Mouse (Mus musculus): ENCODE data around the gene Sars2. TPM values are rescaled to one million over a fixed set of nuclear protein-coding genes. Genes with fewer than 3 reads are reported as not detected.

Sars2 gene
- polyA plus RNA-seq, 1 experiment from 2014 or later, result 24.6 TPM

DNA sequence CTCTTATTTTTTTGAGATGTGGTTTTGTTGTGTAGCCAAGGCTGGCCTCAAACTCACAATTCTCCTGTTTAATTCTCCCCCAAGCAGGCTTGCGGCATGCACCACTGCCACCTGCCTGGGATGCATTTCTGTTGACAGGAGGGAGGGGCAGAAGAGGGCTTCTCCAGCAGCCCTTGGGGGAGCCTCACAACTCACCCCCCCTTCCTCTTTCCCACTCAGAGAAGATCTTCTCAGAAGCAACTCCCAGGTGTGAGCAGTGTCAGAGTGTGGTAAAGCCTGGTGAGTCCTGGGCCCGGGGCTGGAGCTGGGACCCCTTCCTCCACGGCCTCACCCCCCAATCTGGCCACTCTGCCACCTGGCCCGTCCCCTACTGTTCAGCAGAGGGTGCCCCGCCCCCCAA lies 43.4 kb downstream of the Sars2 start:
- H3K4me2 ChIP-seq, result no peak overlapping the region
- no peak overlapping the region for H3K27ac ChIP-seq (replicated peaks)
- no peak for ATAC-seq (ENCODE audit: low read depth)
- no peak overlapping the region for H3K4me3 ChIP-seq
- WGBS, result 71% methylated on average over 5 of the region's 5 CpGs
- H3K4me1 ChIP-seq (replicated peaks), result peaks cover 4% of the 10 kb centered on the region
- peaks cover 53% of the 10 kb centered on the region for H3K36me3 ChIP-seq
- no peaks in the 10 kb centered on the region for H3K9me3 ChIP-seq
- H3K9ac ChIP-seq, result no peak overlapping the region
- H3K27me3 ChIP-seq, result no peaks in the 10 kb centered on the region

DNA sequence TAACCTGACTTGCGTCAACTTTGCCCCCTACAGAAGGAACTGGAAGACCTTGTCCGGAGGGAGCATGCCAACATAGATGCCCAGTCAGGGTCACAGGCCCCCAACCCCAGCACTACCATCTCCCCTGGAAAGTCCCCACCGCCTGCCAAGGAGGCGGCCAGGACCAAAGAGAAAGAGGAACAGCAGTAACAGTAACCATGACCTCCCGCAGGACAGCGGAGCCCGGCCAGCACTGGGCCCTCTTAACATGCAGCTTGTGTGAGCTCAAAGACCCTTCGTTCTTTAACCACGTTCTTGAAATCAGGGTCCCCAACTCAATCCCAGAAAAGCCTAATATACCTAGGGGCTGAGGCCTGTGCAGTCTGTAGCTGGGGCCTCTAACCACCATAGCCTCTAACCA lies 46.1 kb downstream of the Sars2 start:
- Histone ChIP-seq H3K4me3 (no peak overlapping the region), H3K27me3 (no peaks in the 10 kb centered on the region), H3K4me1 (replicated peaks) (no peaks in the 10 kb centered on the region), H3K27ac (replicated peaks) (no peak overlapping the region), H3K36me3 (peaks cover 49% of the 10 kb centered on the region), H3K9ac (no peak overlapping the region), H3K9me3 (no peaks in the 10 kb centered on the region), H3K4me2 (no peak overlapping the region)
- 93% methylated on average over 9 of the region's 9 CpGs for WGBS
- no peak for ATAC-seq (ENCODE audit: low read depth)

DNA sequence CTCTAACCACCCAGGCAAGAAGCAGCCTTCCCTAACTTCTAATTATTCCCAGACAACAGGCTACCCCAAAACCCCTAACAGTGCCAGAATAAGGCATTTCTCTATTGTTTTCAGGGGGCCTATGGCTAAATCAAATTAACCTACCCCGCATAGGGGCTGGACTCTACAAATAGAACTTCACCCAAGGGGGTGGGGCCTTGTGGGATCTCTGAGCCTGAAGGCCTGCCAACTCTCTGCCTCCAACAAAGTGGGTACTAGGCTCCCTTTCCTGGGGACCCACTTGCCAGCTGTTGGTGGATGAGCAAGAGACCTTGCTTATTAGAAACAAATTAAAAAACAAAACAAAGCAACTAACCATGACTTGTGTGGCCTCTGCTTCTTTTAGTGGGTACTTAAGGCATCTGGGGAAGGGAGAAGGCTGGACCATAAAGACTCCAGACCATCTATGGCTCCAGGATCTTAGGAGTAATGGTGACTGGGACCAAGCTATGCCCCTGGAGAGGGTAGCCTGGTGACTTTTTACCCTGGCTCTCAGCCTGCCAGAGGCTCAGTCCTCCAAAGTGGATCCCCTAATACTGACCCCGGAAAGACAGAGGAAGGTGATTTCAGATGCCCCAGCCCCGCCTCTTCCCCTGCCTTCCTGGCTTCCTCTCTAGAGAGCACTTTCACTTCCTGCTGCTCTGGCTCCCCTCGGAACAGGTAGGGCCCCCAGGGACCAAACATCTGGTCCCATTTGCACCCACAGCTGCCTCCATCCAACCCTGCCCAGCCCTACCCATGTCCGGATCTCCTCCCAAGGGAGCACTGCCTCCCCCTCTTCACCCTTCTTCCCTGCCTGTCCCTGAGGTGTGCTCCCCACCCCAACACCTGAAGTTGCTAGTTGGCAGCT lies 46.8 kb downstream of the Sars2 start, which contains the start of gene Rinl:
Gene Rinl, plus strand, starts transcription at position 663 of the 889 bp plus-strand sequence.
- WGBS, result 64% methylated on average over 5 of the region's 5 CpGs
- H3K27me3 ChIP-seq, result no peaks in the 10 kb centered on the region
- no peak within 1 kb of the TSS for H3K4me2 ChIP-seq
- H3K27ac ChIP-seq (replicated peaks), result no peak within 1 kb of the TSS
- peaks cover 43% of the 10 kb centered on the region for H3K36me3 ChIP-seq
- H3K9ac ChIP-seq, result no peak within 1 kb of the TSS
- no peaks in the 10 kb centered on the region for H3K4me1 ChIP-seq (replicated peaks)
- H3K9me3 ChIP-seq, result no peaks in the 10 kb centered on the region
- no peak for ATAC-seq (ENCODE audit: low read depth)
- H3K4me3 ChIP-seq, result no peak within 1 kb of the TSS

DNA sequence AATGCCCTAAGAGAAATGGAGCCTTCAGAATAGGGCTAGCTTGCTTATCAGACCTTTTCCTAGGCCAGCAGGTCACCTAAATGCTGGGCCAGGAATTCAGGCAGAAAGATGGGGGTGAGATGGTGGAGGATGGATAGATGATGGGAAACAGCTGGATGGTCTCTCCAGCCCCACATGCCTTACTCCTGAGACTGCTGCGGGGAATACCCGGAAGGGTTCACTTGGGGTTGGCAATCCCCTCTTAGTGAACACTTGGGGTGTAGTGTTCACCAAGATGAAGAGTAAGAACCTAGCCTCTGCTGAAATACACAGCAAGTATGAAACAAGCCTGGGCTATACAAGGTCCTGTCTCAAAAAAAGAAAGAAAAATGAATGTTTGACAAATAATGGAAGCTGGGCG lies 47.4 kb downstream of the Sars2 start:
- WGBS, result 80% methylated on average over 3 of the region's 3 CpGs
- H3K27me3 ChIP-seq, result no peaks in the 10 kb centered on the region
- no peak overlapping the region for H3K27ac ChIP-seq (replicated peaks)
- no peak overlapping the region for H3K4me2 ChIP-seq
- H3K36me3 ChIP-seq, result peaks cover 36% of the 10 kb centered on the region
- no peak overlapping the region for H3K4me3 ChIP-seq
- H3K9ac ChIP-seq, result no peak overlapping the region
- no peak for ATAC-seq (ENCODE audit: low read depth)
- H3K4me1 ChIP-seq (replicated peaks), result no peaks in the 10 kb centered on the region
- H3K9me3 ChIP-seq, result no peaks in the 10 kb centered on the region

DNA sequence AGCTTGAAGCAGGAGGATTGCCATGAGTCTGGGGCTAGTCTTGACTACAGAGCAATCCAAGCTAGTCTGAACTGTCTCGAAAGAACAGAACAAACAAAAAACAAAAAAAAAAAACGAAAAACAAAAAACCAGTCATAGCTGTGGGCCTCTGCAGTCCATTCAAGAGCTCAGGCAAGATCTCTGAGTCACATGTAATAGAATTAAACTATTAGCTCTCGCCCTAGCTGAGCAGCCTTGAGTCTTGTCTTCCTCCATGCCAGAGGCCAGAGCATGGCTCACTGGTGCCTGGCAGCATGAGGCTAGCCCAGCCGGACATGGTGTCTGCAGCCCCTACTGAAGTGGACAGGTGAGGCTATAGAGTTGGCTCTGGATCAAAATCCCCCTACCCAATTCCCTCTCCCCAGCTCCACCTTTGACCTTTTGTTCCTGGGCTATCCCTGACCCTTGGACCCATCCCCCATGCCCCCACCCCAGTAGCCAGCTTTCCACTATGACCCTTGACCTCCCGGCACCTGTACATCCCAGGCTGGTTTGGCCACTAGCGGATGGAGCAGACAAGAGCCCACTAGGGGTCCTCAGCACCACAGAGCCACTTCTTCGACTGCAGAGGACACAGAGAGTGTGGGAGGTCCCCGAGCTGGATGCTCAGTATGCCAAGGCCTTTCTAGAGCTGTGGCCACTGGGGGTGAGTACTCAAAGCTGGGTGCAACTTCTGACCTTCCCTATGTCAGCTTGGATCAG lies 48.4 kb downstream of the Sars2 start:
- no peak for ATAC-seq (ENCODE audit: low read depth)

DNA sequence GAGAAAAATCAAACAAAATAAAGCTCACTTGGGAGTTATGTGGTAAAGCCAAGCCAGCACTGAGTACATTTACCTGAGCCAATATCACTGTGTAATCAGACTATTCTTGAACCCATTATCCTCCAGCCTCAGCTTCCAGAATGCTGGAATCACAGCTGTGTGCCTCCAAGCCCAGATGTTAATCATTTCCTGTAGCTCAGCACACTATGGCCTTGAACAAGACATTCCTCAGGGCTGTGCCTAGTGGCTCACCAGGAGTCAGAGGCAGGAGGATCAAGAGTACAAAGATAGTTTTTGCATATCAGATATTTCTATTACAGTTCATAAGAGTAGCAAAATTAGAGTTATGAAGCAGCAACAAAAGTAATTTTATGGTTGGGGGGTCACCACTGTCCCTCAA lies 49.9 kb downstream of the Sars2 start:
- H3K9ac ChIP-seq, result no peak overlapping the region
- H3K4me1 ChIP-seq (replicated peaks), result peaks cover 5% of the 10 kb centered on the region
- H3K9me3 ChIP-seq, result no peaks in the 10 kb centered on the region
- no peak for ATAC-seq (ENCODE audit: low read depth)
- no peak overlapping the region for H3K27ac ChIP-seq (replicated peaks)
- H3K4me2 ChIP-seq, result no peak overlapping the region
- no peak overlapping the region for H3K4me3 ChIP-seq
- H3K36me3 ChIP-seq, result peaks cover 13% of the 10 kb centered on the region; the same call in 1 of the 2 replicates
- H3K27me3 ChIP-seq, result no peaks in the 10 kb centered on the region

More for the DNA sequence above, 48.4 kb downstream of the Sars2 start:
- WGBS, result 57% methylated on average over 8 of the region's 8 CpGs
- Histone ChIP-seq H3K4me1 (replicated peaks) (no peaks in the 10 kb centered on the region), H3K4me3 (no peak overlapping the region), H3K36me3 (peaks cover 27% of the 10 kb centered on the region), H3K27me3 (no peaks in the 10 kb centered on the region), H3K4me2 (no peak overlapping the region), H3K9ac (no peak overlapping the region), H3K9me3 (no peaks in the 10 kb centered on the region), H3K27ac (replicated peaks) (no peak overlapping the region)

DNA sequence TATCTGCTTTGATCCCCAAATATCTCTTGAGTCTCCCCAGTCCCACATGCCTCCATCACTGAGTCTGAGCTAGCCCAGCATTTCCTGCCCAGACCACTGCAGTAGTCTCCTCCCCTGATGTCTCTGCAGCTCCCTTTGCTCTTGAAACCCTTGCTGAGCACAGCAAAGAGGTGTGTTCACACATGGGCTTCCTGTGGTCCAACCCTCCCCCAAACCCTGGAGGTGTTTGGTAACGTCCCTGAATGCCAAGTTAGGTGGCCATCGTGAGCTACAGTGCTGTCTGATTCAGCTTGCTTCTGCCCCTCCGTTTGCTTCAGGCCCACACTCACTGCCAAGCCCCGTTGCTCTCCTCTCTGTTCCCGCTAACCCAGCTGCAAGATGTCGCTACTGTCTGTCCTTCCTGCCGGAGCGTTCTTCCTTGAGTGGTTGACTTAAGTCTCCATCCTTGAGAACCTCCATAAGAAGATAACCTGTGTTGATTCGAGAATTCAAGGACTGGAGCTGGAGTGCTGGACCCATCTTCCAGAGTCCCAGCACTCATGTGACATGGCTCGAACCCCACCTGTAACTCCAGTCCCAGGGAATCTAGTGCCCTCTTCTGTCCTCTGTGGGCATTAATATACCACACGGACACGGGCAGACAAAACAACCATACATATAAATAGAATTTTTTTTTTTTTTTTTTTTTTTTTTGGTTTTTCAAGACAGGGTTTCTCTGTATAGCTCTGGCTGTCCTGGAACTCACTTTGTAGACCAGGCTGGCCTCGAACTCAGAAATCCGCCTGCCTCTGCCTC lies 50.8 kb downstream of the Sars2 start:
- no peak overlapping the region for H3K9ac ChIP-seq
- no peaks in the 10 kb centered on the region for H3K27me3 ChIP-seq
- H3K36me3 ChIP-seq, result peaks cover 7% of the 10 kb centered on the region; the same call in 1 of the 2 replicates
- no peaks in the 10 kb centered on the region for H3K9me3 ChIP-seq
- no peak overlapping the region for H3K4me2 ChIP-seq
- 85% methylated on average over 13 of the region's 14 CpGs for WGBS
- H3K4me3 ChIP-seq, result no peak overlapping the region
- no peak for ATAC-seq (ENCODE audit: low read depth)
- no peak overlapping the region for H3K27ac ChIP-seq (replicated peaks)
- H3K4me1 ChIP-seq (replicated peaks), result peaks cover 9% of the 10 kb centered on the region

DNA sequence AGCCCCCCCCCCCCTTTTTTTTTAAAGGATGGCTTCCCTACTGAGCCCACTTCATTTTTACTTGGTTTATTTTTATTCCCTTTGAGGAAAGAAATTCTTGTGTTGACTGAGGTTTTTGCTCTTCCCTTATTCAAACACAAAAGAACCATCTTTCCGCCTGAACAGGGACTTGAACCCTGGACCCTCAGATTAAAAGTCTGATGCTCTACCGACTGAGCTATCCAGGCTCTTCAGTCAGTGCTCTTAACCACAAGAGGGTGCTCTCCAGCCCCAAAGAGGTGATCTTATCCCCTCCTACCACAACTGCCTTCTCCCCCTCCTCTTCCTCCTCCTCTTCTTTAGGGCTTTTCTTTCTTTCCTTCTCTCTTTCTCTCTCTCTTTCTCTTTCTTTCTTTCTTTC lies 52.0 kb downstream of the Sars2 start:
- Histone ChIP-seq H3K4me2 (no peak overlapping the region), H3K36me3 (no peaks in the 10 kb centered on the region), H3K4me1 (replicated peaks) (peaks cover 9% of the 10 kb centered on the region), H3K27ac (replicated peaks) (no peak overlapping the region), H3K9ac (no peak overlapping the region), H3K4me3 (no peak overlapping the region), H3K27me3 (no peaks in the 10 kb centered on the region), H3K9me3 (no peaks in the 10 kb centered on the region)
- 43% methylated on average over 2 of the region's 2 CpGs for WGBS
- ATAC-seq (ENCODE audit: low read depth), result no peak

DNA sequence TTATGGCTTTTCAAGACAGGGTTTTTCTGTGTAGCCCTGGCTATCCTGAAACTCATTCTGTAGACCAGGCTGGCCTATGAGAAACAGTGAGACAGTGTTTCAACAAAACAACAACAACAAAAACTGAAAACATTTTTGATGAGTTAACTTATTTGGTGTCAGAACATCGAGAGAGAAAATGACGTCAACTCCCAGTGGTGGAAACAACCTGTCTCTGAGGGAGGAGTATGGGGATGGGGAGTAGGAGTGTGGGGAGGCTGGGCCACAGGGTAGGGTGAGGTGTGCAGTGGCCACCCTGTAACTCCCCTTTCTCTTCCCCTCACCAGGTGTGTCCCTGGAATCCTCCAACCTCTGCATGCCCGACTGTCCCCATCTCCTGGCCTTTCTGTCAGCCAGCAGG lies 52.7 kb downstream of the Sars2 start:
- no peak overlapping the region for H3K27ac ChIP-seq (replicated peaks)
- no peak overlapping the region for H3K4me2 ChIP-seq
- H3K36me3 ChIP-seq, result no peaks in the 10 kb centered on the region
- no peak for ATAC-seq (ENCODE audit: low read depth)
- H3K9ac ChIP-seq, result no peak overlapping the region
- H3K9me3 ChIP-seq, result no peaks in the 10 kb centered on the region
- peaks cover 9% of the 10 kb centered on the region for H3K4me1 ChIP-seq (replicated peaks)
- H3K4me3 ChIP-seq, result no peak overlapping the region
- 79% methylated on average over 3 of the region's 3 CpGs for WGBS
- no peaks in the 10 kb centered on the region for H3K27me3 ChIP-seq

DNA sequence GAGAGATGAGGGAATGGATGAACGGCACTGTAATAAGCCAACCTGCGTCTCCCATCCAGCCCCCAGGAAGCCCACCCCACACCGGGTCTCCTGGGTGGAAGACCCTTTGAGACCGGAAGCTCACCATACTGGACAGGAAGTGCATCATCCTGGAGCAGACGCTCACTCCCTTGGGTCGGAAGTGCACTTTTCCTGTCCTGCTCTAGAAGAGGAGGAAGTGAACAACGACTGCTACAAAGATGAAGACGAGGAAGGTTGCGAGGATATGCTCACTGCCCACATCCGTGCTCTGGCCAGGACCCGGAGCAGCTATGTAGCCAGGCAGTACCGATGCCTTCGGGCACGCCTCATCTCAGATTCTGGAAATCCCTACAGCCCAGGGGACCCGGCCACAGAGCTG lies 54.0 kb downstream of the Sars2 start:
- 83% methylated on average over 15 of the region's 15 CpGs for WGBS
- Histone ChIP-seq H3K4me2 (peak overlapping the region; percentile 46), H3K9ac (no peak overlapping the region), H3K4me1 (replicated peaks) (peaks cover 9% of the 10 kb centered on the region), H3K9me3 (no peaks in the 10 kb centered on the region), H3K27ac (replicated peaks) (no peak overlapping the region), H3K36me3 (no peaks in the 10 kb centered on the region), H3K27me3 (no peaks in the 10 kb centered on the region), H3K4me3 (no peak overlapping the region)
- no peak; the same call in none of the 2 replicates for ATAC-seq (ENCODE audit: low read depth)

DNA sequence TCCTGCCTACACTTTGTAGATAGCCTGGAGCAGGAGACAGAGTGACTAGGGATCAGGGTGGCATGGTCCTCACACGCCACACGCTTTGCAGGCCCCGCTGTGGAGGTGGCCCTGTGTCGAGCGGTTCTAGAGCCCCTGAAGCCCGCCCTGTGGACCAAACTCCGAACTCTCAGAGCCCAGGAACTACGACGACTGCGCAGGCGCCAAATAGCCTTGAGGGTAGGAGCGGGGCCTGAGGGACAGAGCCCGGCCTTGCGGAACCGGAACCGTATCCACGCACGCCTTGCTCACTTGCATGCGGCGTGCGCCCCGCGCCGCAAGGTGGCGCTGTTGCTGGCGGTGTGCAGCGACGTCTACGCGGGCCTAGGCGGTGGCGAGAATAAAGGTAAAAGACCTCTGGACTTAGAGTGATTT lies 54.8 kb downstream of the Sars2 start:
- H3K27ac ChIP-seq (replicated peaks), result no peak overlapping the region
- H3K4me2 ChIP-seq, result peak overlapping the region; percentile 46
- H3K27me3 ChIP-seq, result no peaks in the 10 kb centered on the region
- peak overlapping the region; percentile 16 for H3K4me3 ChIP-seq
- peaks cover 9% of the 10 kb centered on the region for H3K4me1 ChIP-seq (replicated peaks)
- peak; percentile 67 for ATAC-seq (ENCODE audit: low read depth)
- no peaks in the 10 kb centered on the region for H3K9me3 ChIP-seq
- no peaks in the 10 kb centered on the region for H3K36me3 ChIP-seq
- peak overlapping the region; percentile 2; the same call in 1 of the 2 replicates for H3K9ac ChIP-seq
- WGBS, result 18% methylated on average over 32 of the region's 32 CpGs

DNA sequence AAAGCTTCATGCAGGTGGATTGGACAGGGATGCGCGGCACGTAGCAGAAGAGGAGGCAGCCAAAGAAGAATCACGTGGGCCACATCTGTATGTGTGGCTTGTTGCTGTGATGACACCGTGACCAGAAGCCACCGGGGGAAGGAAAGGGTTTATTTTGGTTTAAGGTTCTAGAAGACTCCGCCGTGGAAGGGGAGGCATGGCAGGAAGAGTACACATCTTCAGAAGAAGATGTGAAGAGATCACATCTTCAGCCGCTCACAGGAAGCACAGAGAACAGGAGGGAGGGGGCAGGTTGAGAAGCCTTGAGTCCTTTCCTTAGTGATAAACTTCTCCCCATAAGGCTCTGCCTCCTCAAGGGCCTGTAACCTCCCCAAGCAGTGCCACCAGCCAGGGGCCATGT lies 58.2 kb downstream of the Sars2 start:
- H3K4me2 ChIP-seq, result no peak overlapping the region
- H3K4me1 ChIP-seq (replicated peaks), result peaks cover 28% of the 10 kb centered on the region
- no peaks in the 10 kb centered on the region for H3K27me3 ChIP-seq
- H3K9me3 ChIP-seq, result no peaks in the 10 kb centered on the region
- no peak overlapping the region for H3K9ac ChIP-seq
- H3K4me3 ChIP-seq, result no peak overlapping the region
- 94% methylated on average over 9 of the region's 9 CpGs for WGBS
- ATAC-seq (ENCODE audit: low read depth), result no peak
- no peak overlapping the region for H3K27ac ChIP-seq (replicated peaks)
- H3K36me3 ChIP-seq, result no peaks in the 10 kb centered on the region
